Mouse (Mus musculus): Measurements from ENCODE around the gene Fam81a. TPM values are rescaled to one million over a fixed set of nuclear protein-coding genes. Genes with fewer than 3 reads are reported as not detected.

Fam81a gene
- polyA plus RNA-seq (2017; shearing (Covaris generic)), result not detected

DNA sequence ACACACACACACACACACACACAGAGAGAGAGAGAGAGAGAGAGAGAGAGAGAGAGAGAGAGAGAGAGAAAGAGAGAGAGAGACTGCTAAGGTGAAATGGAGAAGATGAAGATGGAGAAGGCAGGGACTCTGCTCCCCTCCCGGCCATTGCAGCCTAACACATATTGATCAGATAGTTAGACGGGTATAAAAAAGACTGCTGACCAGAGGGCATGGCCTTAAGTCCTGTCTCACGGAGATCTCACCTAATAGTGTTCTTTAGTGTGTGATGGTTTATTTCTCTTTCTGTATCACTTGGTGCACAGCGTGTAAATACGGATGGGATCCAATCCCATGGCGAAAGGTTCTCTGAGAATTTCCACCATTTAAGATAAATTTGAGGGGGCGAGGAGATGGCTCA lies at the start of gene Fam81a:
Gene Fam81a, minus strand, starts transcription at position 101 of the 400 bp plus-strand sequence.

Other genes with a start within 250 kb of the Fam81a start
- 77.5 TPM for gene Bnip2, start 153.1 kb downstream of the Fam81a start, polyA plus RNA-seq (2017; shearing (Covaris generic))
- gene Gtf2a2, start 130.0 kb downstream of the Fam81a start, polyA plus RNA-seq (2017; shearing (Covaris generic)), result 134 TPM
- gene Gcnt3, start 104.5 kb downstream of the Fam81a start, polyA plus RNA-seq (2017; shearing (Covaris generic)), result 0.07 TPM
- gene Myo1e, start 64.8 kb upstream of the Fam81a start, polyA plus RNA-seq (2017; shearing (Covaris generic)), result 1.3 TPM

Data from naive thymus-derived CD4-positive, alpha-beta T cell, adult 5 months (primary cell).